Mouse (Mus musculus) spleen, adult 2 months (tissue): ENCODE data around the gene Socs3. TPM values are rescaled to one million over a fixed set of nuclear protein-coding genes. Genes with fewer than 3 reads are reported as not detected.
A peak's percentile ranks its signal among the peaks of the same experiment; 100 is the strongest.

Source experiments
- DNase-seq, 2 experiments: peaks; one replicate each; pipeline versions ENCODE4 v3.0.0 to v3.0.0-alpha.2; 2012 to 2021; ENCODE audit warnings: low spot score in 2 of 2, low read depth in 1 of 2
- H3K27ac ChIP-seq: fragments of 200-500 bp; 2 replicates; pipeline ENCODE4 v1.5.1; 2012; ENCODE audit warnings: low read length, inconsistent platforms; ENCODE audit not compliant: insufficient read depth
- H3K27me3 ChIP-seq: fragments of 200-500 bp; 2 replicates; pipeline ENCODE4 v1.6.1; 2012; ENCODE audit warnings: mild to moderate bottlenecking, moderate library complexity, low read length, inconsistent platforms; ENCODE audit not compliant: control insufficient read depth, insufficient read depth
- H3K36me3 ChIP-seq: fragments of 200-500 bp; 2 replicates; pipeline ENCODE4 v1.6.1; 2012; ENCODE audit warnings: mild to moderate bottlenecking, low read length, inconsistent platforms; ENCODE audit not compliant: control insufficient read depth, insufficient read depth
- H3K4me1 ChIP-seq: fragments of 200-500 bp; 2 replicates; pipeline ENCODE4 v1.6.1; 2011; ENCODE audit warnings: inconsistent platforms; ENCODE audit not compliant: control insufficient read depth, insufficient read depth, insufficient read length
- H3K4me3 ChIP-seq: fragments of 200-500 bp; 2 replicates; pipeline ENCODE4 v1.5.1; 2011; ENCODE audit warnings: mild to moderate bottlenecking, inconsistent platforms; ENCODE audit not compliant: insufficient read depth, insufficient read length; ENCODE audit errors: extremely low read depth
- CTCF ChIP-seq: fragments of 200-500 bp; IDR thresholded peaks from 2 replicates; pipeline ENCODE4 v1.5.1; 2011; ENCODE audit warnings: mild to moderate bottlenecking, inconsistent platforms; ENCODE audit not compliant: insufficient read depth, insufficient read length, insufficient replicate concordance; ENCODE audit errors: extremely low read depth
- POLR2A ChIP-seq: fragments of 200-500 bp; IDR thresholded peaks from 2 replicates; pipeline ENCODE4 v1.6.1; 2011; ENCODE audit warnings: low read depth, low read length, inconsistent platforms
- WGBS: fragments of 180-500 bp; shearing (Covaris S2); methylation state at CpG from one replicate; pipeline ENCODE4 v1.1.7; 2018; 5-methylcytosine and 5-hydroxymethylcytosine counted together
- polyA plus RNA-seq: library from polyadenylated mRNA; depleted of rRNA; stranded (reverse); fragments of >200 nt; gene quantifications from 2 replicates; pipeline ENCODE4 v1.2.3, GENCODE M21; 2012; rRNA removed

Gene Socs3
- polyA plus RNA-seq, 1 experiment = 22.0 TPM

DNA sequence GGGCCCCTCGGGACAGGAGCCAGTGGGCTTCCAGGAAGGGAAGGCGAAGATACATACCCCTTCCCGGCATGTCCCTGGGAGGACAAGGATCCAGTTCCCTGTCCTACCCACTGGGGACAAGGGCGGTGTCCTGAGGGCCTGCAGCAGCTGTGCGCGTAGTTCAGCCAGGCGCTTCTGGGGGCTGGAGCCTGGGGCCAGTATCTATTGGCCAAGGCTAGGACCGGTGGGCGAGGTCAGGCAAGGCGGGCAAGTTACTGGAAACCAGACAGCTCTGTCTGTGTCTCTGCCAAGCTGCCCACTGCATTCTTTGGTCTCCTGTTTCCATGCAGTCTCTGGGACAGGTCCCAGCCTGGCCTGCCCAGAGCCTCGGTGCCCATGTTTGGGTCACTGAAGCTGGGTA lies 46.6 kb downstream of the Socs3 start:
- Histone ChIP-seq H3K4me3 (no peak overlapping the region), H3K4me1 (peaks cover 13% of the 10 kb centered on the region; the same call in 1 of the 2 replicates), H3K27me3 (no peaks in the 10 kb centered on the region), H3K27ac (no peak overlapping the region), H3K36me3 (no peaks in the 10 kb centered on the region)
- 92% methylated on average over 11 of the region's 11 CpGs for WGBS
- DNase-seq = no peak
- TF ChIP-seq CTCF (no peak), POLR2A (no peak)

DNA sequence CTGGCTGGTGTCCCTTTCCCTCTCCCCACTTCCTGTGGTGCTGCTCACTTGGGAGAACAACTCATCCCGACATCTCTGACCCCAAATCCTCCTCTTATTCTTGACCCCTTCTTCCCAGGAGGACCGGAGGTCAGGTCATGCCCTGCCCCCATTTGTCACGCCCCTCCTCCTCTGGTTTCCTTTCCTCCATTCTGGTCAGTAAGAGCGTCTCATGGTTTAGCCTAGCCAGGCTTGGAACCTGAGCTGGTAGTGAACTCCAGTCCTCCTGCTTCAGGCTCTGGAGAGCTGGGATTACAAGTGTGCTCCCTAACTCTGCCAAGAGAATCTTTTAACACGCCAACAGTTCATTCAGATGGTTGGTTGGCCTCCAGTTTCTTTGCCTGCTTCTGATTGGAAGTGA lies 50.6 kb downstream of the Socs3 start:
- WGBS = 42% methylated on average over 5 of the region's 5 CpGs
- no peak for TF ChIP-seq CTCF
- TF ChIP-seq POLR2A = no peak
- DNase-seq = no peak
- Histone ChIP-seq H3K4me3 (no peak overlapping the region), H3K27ac (no peak overlapping the region), H3K4me1 (peaks cover 15% of the 10 kb centered on the region; the same call in 1 of the 2 replicates), H3K36me3 (no peaks in the 10 kb centered on the region), H3K27me3 (no peaks in the 10 kb centered on the region)

DNA sequence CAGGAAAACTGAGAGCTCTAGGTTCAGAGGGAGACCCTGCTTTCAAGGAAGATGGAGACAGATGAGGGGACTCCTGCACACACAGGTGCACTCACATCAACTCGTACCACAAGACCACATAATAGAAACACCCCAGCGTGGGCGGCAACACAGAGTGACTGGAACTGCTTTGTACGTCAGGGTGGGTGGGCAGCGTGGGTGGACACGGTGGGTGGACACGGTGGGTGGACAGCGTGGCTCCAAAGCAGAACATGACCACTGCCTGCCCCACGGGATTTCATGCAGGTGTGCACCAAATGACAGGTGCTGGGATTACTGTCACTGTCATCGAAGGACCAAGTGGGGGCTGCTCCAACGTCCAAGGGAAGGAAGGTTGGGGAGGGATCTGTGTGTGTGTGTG lies 51.3 kb downstream of the Socs3 start:
- H3K27ac ChIP-seq = no peak overlapping the region
- peak; percentile 18 to 33 for DNase-seq
- TF ChIP-seq CTCF (no peak), POLR2A (no peak)
- H3K36me3 ChIP-seq = no peaks in the 10 kb centered on the region
- H3K4me1 ChIP-seq = peaks cover 15% of the 10 kb centered on the region; the same call in 1 of the 2 replicates
- 21% methylated on average over 11 of the region's 11 CpGs for WGBS
- H3K4me3 ChIP-seq = no peak overlapping the region
- no peaks in the 10 kb centered on the region for H3K27me3 ChIP-seq

Other genes starting within 250 kb of the Socs3 start
- gene Tmc8, start 188.0 kb downstream of the Socs3 start, polyA plus RNA-seq = 90.1 and 127 TPM in 2 replicates
- gene Tmc6, start 187.8 kb downstream of the Socs3 start, polyA plus RNA-seq = 119 and 136 TPM in 2 replicates
- gene 6030468B19Rik, start 172.4 kb downstream of the Socs3 start, polyA plus RNA-seq = 7.6 and 7.9 TPM in 2 replicates
- 0.25 TPM in 1 of 2 replicates, not detected in the other for gene Gm20708, start 160.4 kb downstream of the Socs3 start, polyA plus RNA-seq
- gene Syngr2, start 160.4 kb downstream of the Socs3 start, polyA plus RNA-seq = 188 and 245 TPM in 2 replicates
- gene Afmid, start 144.1 kb downstream of the Socs3 start, polyA plus RNA-seq = 18.5 and 19.2 TPM in 2 replicates
- 61.6 and 68.4 TPM in 2 replicates for gene Tk1, start 144.0 kb downstream of the Socs3 start, polyA plus RNA-seq
- gene Birc5, start 120.8 kb downstream of the Socs3 start, polyA plus RNA-seq = 11.6 and 14.1 TPM in 2 replicates
- gene Tmem235, start 109.3 kb downstream of the Socs3 start, polyA plus RNA-seq = not detected in 2 replicates
- 15.4 and 16.2 TPM in 2 replicates for gene Tha1, start 96.6 kb downstream of the Socs3 start, polyA plus RNA-seq
- 35.6 and 43.7 TPM in 2 replicates for gene Pgs1, start 16.2 kb upstream of the Socs3 start, polyA plus RNA-seq
- gene Dnah17, start 160.6 kb upstream of the Socs3 start, polyA plus RNA-seq = 0.21 and 0.23 TPM in 2 replicates